Mouse (Mus musculus) brain, embryonic 14.5 days (tissue): ENCODE measurements at regions not wholly inside any gene's neighbourhood (a gene's known extent, or its start where the extent isn't known, plus 50 kb on each side); places are given as distances from the start of the nearest gene placed in this dataset.

ENCODE experiments used
- CTCF ChIP-seq: fragments of 200-500 bp; IDR thresholded peaks from 2 replicates; pipeline ENCODE4 v1.5.1; 2012; ENCODE audit warnings: inconsistent platforms, mild to moderate bottlenecking, moderate library complexity, borderline replicate concordance; ENCODE audit not compliant: insufficient read depth, insufficient read length; ENCODE audit errors: extremely low read depth
- POLR2A ChIP-seq: fragments of 200-500 bp; IDR thresholded peaks from 2 replicates; pipeline ENCODE4 v1.6.1; 2012; ENCODE audit warnings: mild to moderate bottlenecking, inconsistent platforms, borderline replicate concordance; ENCODE audit not compliant: poor library complexity, insufficient read depth, insufficient read length, severe bottlenecking; ENCODE audit errors: extremely low read depth

GRCm38 (mm10) chr3:60855734-60856133 is 146.9 kb upstream of the P2ry1 start:
- no peak for TF ChIP-seq CTCF
- TF ChIP-seq POLR2A = no peak
